Mouse (Mus musculus) brain, embryonic 14.5 days (tissue): ENCODE data around the gene Syne2. TPM values are rescaled to one million over a fixed set of nuclear protein-coding genes. Genes with fewer than 3 reads are reported as not detected.
A peak's percentile ranks its signal among the peaks of the same experiment; 100 is the strongest.

ENCODE experiments used
- DNase-seq: peaks from one replicate; pipeline ENCODE4 v3.0.0-alpha.2; 2011; ENCODE audit warnings: low read depth
- CTCF ChIP-seq: fragments of 200-500 bp; IDR thresholded peaks from 2 replicates; pipeline ENCODE4 v1.5.1; 2012; ENCODE audit warnings: inconsistent platforms, mild to moderate bottlenecking, moderate library complexity, borderline replicate concordance; ENCODE audit not compliant: insufficient read depth, insufficient read length; ENCODE audit errors: extremely low read depth
- POLR2A ChIP-seq: fragments of 200-500 bp; IDR thresholded peaks from 2 replicates; pipeline ENCODE4 v1.6.1; 2012; ENCODE audit warnings: mild to moderate bottlenecking, inconsistent platforms, borderline replicate concordance; ENCODE audit not compliant: poor library complexity, insufficient read depth, insufficient read length, severe bottlenecking; ENCODE audit errors: extremely low read depth
- polyA plus RNA-seq: library from polyadenylated mRNA; depleted of rRNA; stranded (reverse); fragments of >200 nt; gene quantifications from 2 replicates; pipeline ENCODE4 v1.2.3, GENCODE M21; 2012

Syne2 gene
- polyA plus RNA-seq, 1 experiment, result 72.9 TPM

GRCm38 (mm10) chr12:76013480-76013879 lies 195.5 kb downstream of the Syne2 start:
- TF ChIP-seq CTCF (no peak), POLR2A (no peak)
- DNase-seq, result peak; percentile 21

- no peak for TF ChIP-seq CTCF
- no peak for TF ChIP-seq POLR2A
- DNase-seq, result no peak
Observed at GRCm38 (mm10) chr12:76015026-76015425, 197.1 kb downstream of the Syne2 start.

GRCm38 (mm10) chr12:76015489-76015888 lies 197.6 kb downstream of the Syne2 start:
- TF ChIP-seq POLR2A, result no peak
- TF ChIP-seq CTCF, result no peak

GRCm38 (mm10) chr12:76016123-76017101 lies 198.5 kb downstream of the Syne2 start:
- TF ChIP-seq CTCF, result peak; percentile 81; the same call in 1 of the 2 replicates
- no peak for TF ChIP-seq POLR2A
- DNase-seq, result peak; percentile 79

More at GRCm38 (mm10) chr12:76015489-76015888, 197.6 kb downstream of the Syne2 start:
- DNase-seq, result no peak

GRCm38 (mm10) chr12:76018640-76019039 lies 200.7 kb downstream of the Syne2 start:
- no peak for TF ChIP-seq POLR2A
- TF ChIP-seq CTCF, result no peak
- no peak for DNase-seq

- DNase-seq, result no peak
- TF ChIP-seq POLR2A (no peak), CTCF (no peak)
Observed at GRCm38 (mm10) chr12:76042301-76042700, 224.4 kb downstream of the Syne2 start.

GRCm38 (mm10) chr12:76046561-76046960 lies 228.6 kb downstream of the Syne2 start:
- TF ChIP-seq CTCF (no peak), POLR2A (no peak)
- no peak for DNase-seq

- TF ChIP-seq CTCF (no peak), POLR2A (no peak)
- no peak for DNase-seq
Observed at GRCm38 (mm10) chr12:76047921-76048320, 230.0 kb downstream of the Syne2 start.

- no peak for DNase-seq
- TF ChIP-seq POLR2A (no peak), CTCF (no peak)
Observed at GRCm38 (mm10) chr12:76048672-76049071, 230.7 kb downstream of the Syne2 start.

- DNase-seq, result no peak
- TF ChIP-seq CTCF (no peak), POLR2A (no peak)
Observed at GRCm38 (mm10) chr12:76049343-76049742, 231.4 kb downstream of the Syne2 start.

- TF ChIP-seq CTCF, result no peak
- no peak for TF ChIP-seq POLR2A
- DNase-seq, result no peak
Observed at GRCm38 (mm10) chr12:76051879-76052278, 233.9 kb downstream of the Syne2 start.
